Mouse (Mus musculus) kidney, embryonic 15.5 days (tissue): ENCODE measurements around the gene Shisa9. TPM values are rescaled to one million over a fixed set of nuclear protein-coding genes. Genes with fewer than 3 reads are reported as not detected.

Experiments used
- ATAC-seq: fragments of 200-750 bp; cut with Nextera tagmentation; replicated peaks from 2 replicates; pipeline ENCODE4 v1.8.0; 2017; ENCODE audit warnings: moderate TSS enrichment; ENCODE audit not compliant: low FRiP score
- H3K27ac ChIP-seq: fragments of 300-500 bp; sonication (generic); 2 replicates; pipeline ENCODE4 v1.5.1; 2015; ENCODE audit warnings: mild to moderate bottlenecking, inconsistent platforms
- H3K27me3 ChIP-seq: fragments of 300-500 bp; sonication (generic); 2 replicates; pipeline ENCODE4 v1.6.1; 2015; ENCODE audit warnings: inconsistent platforms
- H3K36me3 ChIP-seq: fragments of 300-500 bp; sonication (generic); 2 replicates; pipeline ENCODE4 v1.6.1; 2015; ENCODE audit warnings: inconsistent platforms
- H3K4me1 ChIP-seq: fragments of 300-500 bp; sonication (generic); 2 replicates; pipeline ENCODE4 v1.6.1; 2015; ENCODE audit warnings: inconsistent platforms
- H3K4me2 ChIP-seq: fragments of 300-500 bp; sonication (generic); 2 replicates; pipeline ENCODE4 v1.6.1; 2015; ENCODE audit warnings: moderate library complexity, mild to moderate bottlenecking, inconsistent platforms
- H3K4me3 ChIP-seq: fragments of 300-500 bp; sonication (generic); replicated peaks from 2 replicates; pipeline ENCODE4 v1.5.1; 2015; ENCODE audit warnings: mild to moderate bottlenecking, inconsistent platforms
- H3K9ac ChIP-seq: fragments of 300-500 bp; sonication (generic); 2 replicates; pipeline ENCODE4 v1.6.1; 2015; ENCODE audit warnings: mild to moderate bottlenecking, inconsistent platforms
- H3K9me3 ChIP-seq: fragments of 300-500 bp; sonication (generic); replicated peaks from 2 replicates; pipeline ENCODE4 v1.6.1; 2016; ENCODE audit warnings: inconsistent platforms
- WGBS: fragments of 180-500 bp; shearing (Covaris S2); methylation state at CpG from one replicate; pipeline ENCODE4 v1.1.7; 2015; ENCODE audit warnings: mixed read lengths; 5-methylcytosine and 5-hydroxymethylcytosine counted together
- polyA plus RNA-seq: library from polyadenylated mRNA; unstranded; fragments of >200 nt; fragmentation: Nextera tagmentation; extraction: Ambion mirVana; gene quantifications from 2 replicates; pipeline ENCODE4 v1.2.1, GENCODE M21; 2015

Shisa9 gene
- polyA plus RNA-seq, 1 experiment from 2014 or later = 1.3 TPM

GRCm38 (mm10) chr16:12206951-12207350, 223.0 kb downstream of the Shisa9 start:
- no peak overlapping the region for H3K4me2 ChIP-seq
- no peaks in the 10 kb centered on the region for H3K4me1 ChIP-seq
- no peak overlapping the region for H3K27ac ChIP-seq
- H3K4me3 ChIP-seq = no peak overlapping the region
- WGBS = 81% methylated on average over 2 of the region's 2 CpGs
- no peak overlapping the region for H3K9ac ChIP-seq
- no peaks in the 10 kb centered on the region for H3K36me3 ChIP-seq
- H3K9me3 ChIP-seq = no peaks in the 10 kb centered on the region
- ATAC-seq = no peak
- H3K27me3 ChIP-seq = no peaks in the 10 kb centered on the region

- no peak for ATAC-seq
- 84% methylated on average over 1 of the region's 1 CpGs for WGBS
- H3K9me3 ChIP-seq = no peaks in the 10 kb centered on the region
- no peak overlapping the region for H3K27ac ChIP-seq
- H3K4me2 ChIP-seq = no peak overlapping the region
- no peaks in the 10 kb centered on the region for H3K27me3 ChIP-seq
- H3K36me3 ChIP-seq = no peaks in the 10 kb centered on the region
- no peak overlapping the region for H3K9ac ChIP-seq
- H3K4me3 ChIP-seq = no peak overlapping the region
- H3K4me1 ChIP-seq = no peaks in the 10 kb centered on the region
Observed at GRCm38 (mm10) chr16:12209355-12209754, 225.4 kb downstream of the Shisa9 start.

DNA sequence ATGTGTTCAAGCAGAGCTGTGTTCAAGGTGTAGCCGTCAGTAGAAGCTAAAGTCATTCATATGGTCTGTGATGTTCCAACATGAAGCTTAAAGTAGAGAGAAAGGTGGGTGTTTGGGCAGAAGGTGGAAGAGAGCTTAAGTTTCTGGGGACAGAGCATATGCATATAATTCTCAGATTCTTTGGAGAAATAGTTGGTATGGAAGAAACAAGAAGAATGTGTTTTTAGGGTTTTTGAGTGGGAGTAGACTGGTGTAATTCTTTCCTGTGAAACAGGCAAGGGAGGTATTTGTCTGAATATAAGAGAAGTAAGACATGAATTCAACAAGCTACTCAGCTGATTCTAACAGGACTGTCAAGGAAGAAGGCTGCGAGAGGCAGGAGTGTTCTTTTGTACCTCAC, 225.9 kb downstream of the Shisa9 start:
- Histone ChIP-seq H3K4me1 (no peaks in the 10 kb centered on the region), H3K36me3 (no peaks in the 10 kb centered on the region), H3K9ac (no peak overlapping the region), H3K9me3 (no peaks in the 10 kb centered on the region), H3K4me3 (no peak overlapping the region), H3K4me2 (no peak overlapping the region), H3K27ac (no peak overlapping the region), H3K27me3 (no peaks in the 10 kb centered on the region)
- no peak for ATAC-seq
- 71% methylated on average over 2 of the region's 2 CpGs for WGBS

- no peak overlapping the region for H3K4me3 ChIP-seq
- no peak overlapping the region for H3K27ac ChIP-seq
- no peak overlapping the region for H3K4me2 ChIP-seq
- H3K36me3 ChIP-seq = no peaks in the 10 kb centered on the region
- H3K4me1 ChIP-seq = no peaks in the 10 kb centered on the region
- WGBS = 89% methylated on average over 2 of the region's 2 CpGs
- H3K27me3 ChIP-seq = no peaks in the 10 kb centered on the region; the same call in 1 of the 2 replicates
- ATAC-seq = no peak
- H3K9me3 ChIP-seq = no peaks in the 10 kb centered on the region
- no peak overlapping the region for H3K9ac ChIP-seq
Observed at GRCm38 (mm10) chr16:12214018-12214417, 230.1 kb downstream of the Shisa9 start.

- H3K4me1 ChIP-seq = no peaks in the 10 kb centered on the region
- no peak overlapping the region for H3K9ac ChIP-seq
- H3K4me2 ChIP-seq = no peak overlapping the region
- no peaks in the 10 kb centered on the region for H3K9me3 ChIP-seq
- no peaks in the 10 kb centered on the region for H3K36me3 ChIP-seq
- no peak overlapping the region for H3K27ac ChIP-seq
- ATAC-seq = no peak
- WGBS = 68% methylated on average over 13 of the region's 13 CpGs
- no peaks in the 10 kb centered on the region; the same call in 1 of the 2 replicates for H3K27me3 ChIP-seq
- H3K4me3 ChIP-seq = no peak overlapping the region
Observed at GRCm38 (mm10) chr16:12217289-12218150, 233.6 kb downstream of the Shisa9 start.

- Histone ChIP-seq H3K4me1 (no peaks in the 10 kb centered on the region), H3K27ac (no peak overlapping the region), H3K36me3 (no peaks in the 10 kb centered on the region), H3K4me3 (no peak overlapping the region), H3K27me3 (no peaks in the 10 kb centered on the region; the same call in 1 of the 2 replicates), H3K4me2 (no peak overlapping the region), H3K9me3 (no peaks in the 10 kb centered on the region), H3K9ac (no peak overlapping the region)
- 70% methylated on average over 2 of the region's 2 CpGs for WGBS
- no peak for ATAC-seq
Observed at GRCm38 (mm10) chr16:12218151-12218532, 234.2 kb downstream of the Shisa9 start.

DNA sequence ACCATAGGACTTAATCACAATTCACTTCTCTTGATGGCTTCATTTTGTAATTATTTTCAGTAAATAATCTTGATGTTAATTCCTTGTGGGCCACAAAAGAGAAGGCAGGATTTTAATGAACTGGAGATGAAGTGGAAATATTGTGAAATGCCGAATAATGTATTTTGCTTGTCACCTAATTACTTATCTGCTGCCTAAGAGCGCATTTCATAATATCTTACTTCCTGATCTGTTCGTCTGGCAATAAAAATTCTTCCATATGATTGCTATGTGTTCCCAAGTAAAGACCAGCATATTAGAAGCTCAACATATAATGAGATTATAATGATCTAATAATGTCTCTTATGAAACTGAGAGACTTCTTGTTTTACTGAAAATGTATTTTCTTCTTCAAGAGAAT, 235.9 kb downstream of the Shisa9 start:
- no peak overlapping the region for H3K4me2 ChIP-seq
- H3K4me1 ChIP-seq = no peaks in the 10 kb centered on the region
- WGBS = 81% methylated on average over 3 of the region's 3 CpGs
- ATAC-seq = no peak
- no peak overlapping the region for H3K9ac ChIP-seq
- H3K27ac ChIP-seq = no peak overlapping the region
- H3K27me3 ChIP-seq = no peaks in the 10 kb centered on the region; the same call in 1 of the 2 replicates
- H3K4me3 ChIP-seq = no peak overlapping the region
- no peaks in the 10 kb centered on the region for H3K36me3 ChIP-seq
- H3K9me3 ChIP-seq = no peaks in the 10 kb centered on the region

- 99% methylated on average over 2 of the region's 2 CpGs for WGBS
- Histone ChIP-seq H3K36me3 (no peaks in the 10 kb centered on the region), H3K27ac (no peak overlapping the region), H3K9me3 (no peaks in the 10 kb centered on the region), H3K4me2 (no peak overlapping the region), H3K4me1 (no peaks in the 10 kb centered on the region), H3K27me3 (no peaks in the 10 kb centered on the region), H3K4me3 (no peak overlapping the region), H3K9ac (no peak overlapping the region)
- ATAC-seq = no peak
Observed at GRCm38 (mm10) chr16:12223537-12223936, 239.6 kb downstream of the Shisa9 start.

DNA sequence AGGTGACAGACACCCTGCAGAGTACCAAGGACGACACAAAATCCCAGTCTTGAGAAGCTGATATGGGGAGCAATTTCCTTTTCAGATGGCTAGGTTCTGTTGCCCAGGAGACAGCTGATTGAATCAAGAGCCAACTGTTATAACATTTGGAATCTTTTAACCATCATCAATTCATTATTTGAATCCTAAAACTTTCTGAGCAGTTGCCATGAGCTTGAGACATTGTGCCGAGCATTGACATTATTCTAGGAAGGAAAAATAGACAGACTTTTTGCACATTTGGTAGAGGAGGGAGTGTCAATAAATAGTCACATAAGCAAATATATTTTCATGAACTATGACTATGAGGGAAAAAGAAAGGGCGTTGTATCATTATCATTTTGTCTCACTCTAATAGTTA, 243.0 kb downstream of the Shisa9 start:
- no peaks in the 10 kb centered on the region for H3K36me3 ChIP-seq
- whole genome bisulfite sequencing = 69% methylated on average over 3 of the region's 3 CpGs
- H3K9ac ChIP-seq = no peak overlapping the region
- H3K27ac ChIP-seq = no peak overlapping the region
- no peaks in the 10 kb centered on the region for H3K9me3 ChIP-seq
- H3K27me3 ChIP-seq = no peaks in the 10 kb centered on the region
- no peaks in the 10 kb centered on the region for H3K4me1 ChIP-seq
- no peak overlapping the region for H3K4me3 ChIP-seq
- no peak overlapping the region for H3K4me2 ChIP-seq
- no peak for ATAC-seq

- H3K4me3 ChIP-seq = no peak overlapping the region
- no peaks in the 10 kb centered on the region for H3K4me1 ChIP-seq
- no peaks in the 10 kb centered on the region for H3K9me3 ChIP-seq
- H3K4me2 ChIP-seq = no peak overlapping the region
- no peak overlapping the region for H3K9ac ChIP-seq
- H3K27me3 ChIP-seq = no peaks in the 10 kb centered on the region
- 76% methylated on average over 3 of the region's 3 CpGs for WGBS
- H3K27ac ChIP-seq = no peak overlapping the region
- no peaks in the 10 kb centered on the region for H3K36me3 ChIP-seq
- no peak for ATAC-seq
Observed at GRCm38 (mm10) chr16:12233288-12233687, 249.4 kb downstream of the Shisa9 start.

DNA sequence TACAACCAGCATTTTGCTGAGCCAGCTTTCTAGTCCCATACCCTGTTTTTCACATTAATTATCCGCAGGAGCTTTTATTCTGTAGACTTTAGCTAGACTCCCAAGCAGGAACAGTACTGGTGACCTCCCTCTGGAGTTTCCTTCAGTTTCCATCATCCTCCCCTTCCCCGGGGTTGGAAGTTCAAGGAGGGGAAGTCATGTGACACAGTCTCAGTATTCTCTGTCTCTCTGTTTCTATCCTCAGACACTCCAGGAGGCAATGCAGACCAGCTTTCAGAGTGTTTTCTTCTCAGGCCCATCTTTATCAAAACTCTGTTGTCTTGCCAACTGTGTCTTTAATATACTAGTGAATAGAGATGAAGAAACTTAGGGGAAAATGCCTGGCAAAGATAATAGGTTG, 250.4 kb downstream of the Shisa9 start:
- ATAC-seq = peak; percentile 49; the same call in 1 of the 2 replicates
- no peak overlapping the region for H3K4me2 ChIP-seq
- H3K36me3 ChIP-seq = no peaks in the 10 kb centered on the region
- no peak overlapping the region for H3K9ac ChIP-seq
- H3K4me3 ChIP-seq = no peak overlapping the region
- H3K27me3 ChIP-seq = no peaks in the 10 kb centered on the region
- no peaks in the 10 kb centered on the region for H3K4me1 ChIP-seq
- 48% methylated on average over 2 of the region's 2 CpGs for WGBS
- H3K9me3 ChIP-seq = no peaks in the 10 kb centered on the region
- H3K27ac ChIP-seq = peak overlapping the region; percentile 45; the same call in 1 of the 2 replicates

- no peaks in the 10 kb centered on the region for H3K36me3 ChIP-seq
- no peak for ATAC-seq
- H3K9ac ChIP-seq = no peak overlapping the region
- 68% methylated on average over 4 of the region's 4 CpGs for WGBS
- no peaks in the 10 kb centered on the region for H3K27me3 ChIP-seq
- no peaks in the 10 kb centered on the region for H3K9me3 ChIP-seq
- no peak overlapping the region for H3K27ac ChIP-seq
- H3K4me2 ChIP-seq = no peak overlapping the region
- no peaks in the 10 kb centered on the region for H3K4me1 ChIP-seq
- no peak overlapping the region for H3K4me3 ChIP-seq
Observed at GRCm38 (mm10) chr16:12238611-12239010, 254.7 kb downstream of the Shisa9 start.

- Histone ChIP-seq H3K27me3 (no peaks in the 10 kb centered on the region), H3K9me3 (no peaks in the 10 kb centered on the region), H3K27ac (no peak overlapping the region), H3K4me2 (no peak overlapping the region), H3K4me1 (no peaks in the 10 kb centered on the region), H3K36me3 (no peaks in the 10 kb centered on the region), H3K9ac (no peak overlapping the region), H3K4me3 (no peak overlapping the region)
- no peak for ATAC-seq
- WGBS = 11% methylated on average over 2 of the region's 2 CpGs
Observed at GRCm38 (mm10) chr16:12259361-12259760, 275.4 kb downstream of the Shisa9 start.
